Mouse (Mus musculus): ENCODE measurements at regions not wholly inside any gene's neighbourhood (a gene's known extent, or its start where the extent isn't known, plus 50 kb on each side); places are given as distances from the start of the nearest gene placed in this dataset.
"Not testable (repeated sequence)": the region's sequence is repeated elsewhere in the genome, so short reads cannot be mapped to it uniquely, and the experiment has no call there.

DNA sequence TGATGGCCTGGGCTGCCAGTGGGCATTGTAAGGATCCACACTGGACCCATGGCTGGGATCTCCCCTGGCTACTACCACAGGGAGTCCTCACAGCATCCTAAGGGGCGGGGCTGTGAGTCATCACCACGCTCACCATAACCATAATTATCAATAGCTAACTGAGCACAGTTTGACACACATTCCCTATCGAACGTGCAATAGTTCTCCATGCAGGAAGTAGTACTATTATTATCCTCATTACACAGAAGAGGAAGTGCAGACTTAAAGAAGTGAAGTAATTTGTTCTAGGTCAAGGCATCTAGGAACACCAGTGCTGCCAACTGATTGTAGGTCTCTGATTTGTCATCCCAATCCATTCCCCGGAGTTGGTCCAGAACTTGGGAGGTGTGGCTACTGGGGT lies 84.1 kb upstream of the Trim2 start:
- no peak for ATAC-seq (replicated peaks; ENCODE audit: low FRiP score, poor library complexity, severe bottlenecking)

- no peak for ATAC-seq (replicated peaks; ENCODE audit: low FRiP score, poor library complexity, severe bottlenecking)
Measured at GRCm38 (mm10) chr3:84388486-84388885, 81.8 kb upstream of the Trim2 start.

DNA sequence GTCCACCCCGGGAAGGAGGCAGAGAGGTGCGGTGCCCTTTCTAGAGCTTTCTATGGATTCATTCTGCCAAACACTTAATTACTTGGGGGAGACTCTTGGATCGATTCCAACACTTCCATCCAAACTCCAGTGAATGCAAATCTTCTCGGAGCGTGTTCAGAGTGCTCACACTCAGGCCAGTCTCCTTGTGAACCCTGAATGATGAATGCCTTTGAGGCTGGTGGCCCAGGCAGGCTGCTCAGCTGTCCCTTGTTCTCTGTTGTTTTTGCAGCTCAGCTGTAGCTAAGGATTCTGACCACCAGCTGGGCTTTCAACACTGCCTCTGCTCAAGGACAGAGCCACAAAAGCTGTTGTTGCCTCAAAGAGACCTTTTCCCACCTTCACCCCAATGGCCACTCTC lies 79.0 kb upstream of the Trim2 start:
- ATAC-seq (replicated peaks; ENCODE audit: low FRiP score, poor library complexity, severe bottlenecking): no peak

DNA sequence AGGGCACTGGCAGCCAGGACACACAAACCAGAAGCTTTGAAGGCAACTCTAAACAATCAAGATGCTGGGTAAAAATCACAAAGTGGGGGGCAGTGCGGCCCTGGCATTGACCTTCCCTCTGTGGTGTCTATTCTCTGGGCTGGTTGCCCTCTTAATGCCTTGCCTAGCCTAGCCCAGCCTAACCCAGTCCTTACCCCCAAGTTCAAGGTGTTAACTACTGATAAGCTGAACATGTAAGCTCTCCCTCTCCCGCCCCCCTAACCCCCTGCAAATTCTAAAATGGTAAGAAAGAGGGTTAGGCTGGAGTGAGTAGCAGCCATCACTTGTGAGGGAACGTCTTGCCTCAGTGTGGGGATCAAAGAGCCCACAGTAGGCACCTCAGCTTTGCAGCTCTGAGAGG lies 76.9 kb upstream of the Trim2 start:
- ATAC-seq (replicated peaks; ENCODE audit: low FRiP score, poor library complexity, severe bottlenecking): peak; percentile 95

GRCm38 (mm10) chr3:84383038-84383437 lies 76.4 kb upstream of the Trim2 start:
- not testable (repeated sequence) for ATAC-seq (replicated peaks; ENCODE audit: low FRiP score, poor library complexity, severe bottlenecking)

- no peak for ATAC-seq (replicated peaks; ENCODE audit: low FRiP score, poor library complexity, severe bottlenecking)
Measured at GRCm38 (mm10) chr3:84382006-84382405, 75.3 kb upstream of the Trim2 start.

DNA sequence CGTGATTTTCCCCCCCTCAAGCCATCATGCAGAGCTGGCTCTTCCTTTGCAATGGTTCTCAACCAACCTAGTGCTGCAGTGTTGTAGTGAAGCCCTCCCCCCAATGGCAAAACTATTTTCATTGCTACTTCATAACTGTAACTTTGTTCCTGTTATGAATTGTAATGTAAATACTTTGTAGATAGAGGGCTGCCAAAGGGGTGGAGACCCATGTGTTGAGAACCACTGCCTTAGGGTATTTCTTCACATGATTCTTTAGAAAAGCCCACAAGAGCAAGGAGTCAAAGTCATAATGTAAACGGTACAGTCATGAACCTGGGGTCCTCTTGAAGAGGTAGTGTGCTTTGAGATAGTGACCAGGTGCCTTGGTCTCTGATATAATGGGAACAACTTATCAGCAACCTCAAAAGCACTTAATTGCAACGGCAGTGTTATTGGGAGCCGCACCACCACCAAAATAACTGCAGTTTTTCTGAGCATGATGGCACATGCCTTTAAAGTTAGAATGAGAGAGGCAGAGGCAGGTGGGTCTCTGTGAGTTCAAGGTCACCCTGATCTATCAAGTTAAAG lies 72.4 kb upstream of the Trim2 start:
- ATAC-seq (replicated peaks; ENCODE audit: low FRiP score, poor library complexity, severe bottlenecking): no peak

DNA sequence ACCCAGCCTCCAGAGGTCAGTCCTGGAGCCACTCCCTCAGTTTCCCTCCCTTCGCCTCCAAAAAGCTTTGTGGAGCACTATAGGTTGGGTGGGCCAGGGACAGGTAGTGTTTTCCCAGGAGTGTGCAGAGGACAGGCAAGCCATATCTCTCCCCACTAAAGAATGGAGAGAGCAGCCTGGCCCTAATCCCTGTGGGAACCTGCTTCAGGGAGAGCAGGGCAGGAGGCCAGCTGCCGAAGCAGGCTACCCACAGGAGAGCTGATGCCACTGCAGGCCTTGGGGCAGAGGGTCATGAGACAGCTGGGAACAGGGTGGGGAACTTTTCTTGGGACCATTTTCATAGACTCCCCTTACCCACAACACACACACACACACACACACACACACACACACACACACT lies 69.8 kb upstream of the Trim2 start:
- no peak for ATAC-seq (replicated peaks; ENCODE audit: low FRiP score, poor library complexity, severe bottlenecking)

GRCm38 (mm10) chr3:84375832-84376231 lies 69.2 kb upstream of the Trim2 start:
- ATAC-seq (replicated peaks; ENCODE audit: low FRiP score, poor library complexity, severe bottlenecking): no peak

- ATAC-seq (replicated peaks; ENCODE audit: low FRiP score, poor library complexity, severe bottlenecking): no peak
Measured at GRCm38 (mm10) chr3:84371842-84372241, 65.2 kb upstream of the Trim2 start.

- no peak for ATAC-seq (replicated peaks; ENCODE audit: low FRiP score, poor library complexity, severe bottlenecking)
Measured at GRCm38 (mm10) chr3:84367145-84367740, 60.6 kb upstream of the Trim2 start.

- peak; percentile 68; the same call in 1 of the 2 replicates for ATAC-seq (replicated peaks; ENCODE audit: low FRiP score, poor library complexity, severe bottlenecking)
Measured at GRCm38 (mm10) chr3:84358672-84359071, 52.0 kb upstream of the Trim2 start.

DNA sequence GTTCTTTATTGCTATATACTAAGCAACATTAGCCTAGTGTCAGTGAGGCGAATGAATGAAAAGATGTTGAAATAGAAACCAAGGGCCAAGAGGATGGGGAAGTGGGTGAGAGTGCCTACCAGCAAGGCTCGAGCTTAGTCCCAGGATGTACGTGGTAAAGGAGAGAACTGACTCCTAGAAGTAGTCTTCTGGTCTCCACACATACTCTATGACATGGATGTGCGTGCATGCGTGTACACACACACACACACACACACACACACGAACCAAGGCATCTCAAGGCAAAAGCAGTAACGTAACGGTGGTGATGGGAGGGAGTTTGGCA lies 50.0 kb upstream of the Trim2 start:
- ATAC-seq (replicated peaks; ENCODE audit: low FRiP score, poor library complexity, severe bottlenecking): no peak
